Mouse (Mus musculus): Measurements from ENCODE around the gene Mthfd2l. TPM values are rescaled to one million over a fixed set of nuclear protein-coding genes. Genes with fewer than 3 reads are reported as not detected.

Gene Mthfd2l
- polyA plus RNA-seq, 1 experiment from 2014 or later: 61.8 TPM

DNA sequence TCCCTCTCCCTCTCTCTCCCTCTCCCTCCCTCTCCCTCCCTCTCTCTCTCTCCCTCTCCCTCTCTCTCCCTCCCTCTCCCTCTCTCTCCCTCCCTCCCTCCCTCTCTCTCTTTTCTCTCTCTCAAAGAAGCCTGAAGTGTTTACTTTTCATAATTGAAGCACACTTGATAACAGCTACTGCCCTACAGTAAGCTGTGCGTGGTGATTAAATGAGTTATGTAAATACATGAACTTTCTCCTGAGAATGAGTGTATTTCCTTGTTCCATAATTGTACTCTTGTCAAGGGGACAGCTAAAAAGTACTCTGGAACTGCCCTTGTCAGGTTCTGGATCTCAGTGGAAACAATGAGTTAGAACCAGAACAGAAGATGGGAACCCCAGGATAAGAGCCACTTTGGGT lies 96.9 kb downstream of the Mthfd2l start:
- H3K4me3 ChIP-seq (ENCODE audit: low read length): no peak overlapping the region
- H3K36me3 ChIP-seq (ENCODE audit: control insufficient read depth, insufficient read depth, low read length): no peaks in the 10 kb centered on the region
- no peak overlapping the region for H3K27ac ChIP-seq (ENCODE audit: low read depth, low read length)
- H3K4me1 ChIP-seq (ENCODE audit: control insufficient read depth, insufficient read depth, low read depth, low read length): no peaks in the 10 kb centered on the region
- no peak overlapping the region for H3K4me2 ChIP-seq (ENCODE audit: low read length)
- no peak overlapping the region for H3K9ac ChIP-seq (ENCODE audit: low read depth, low read length)
- no peak for ATAC-seq
- no peaks in the 10 kb centered on the region for H3K9me3 ChIP-seq (ENCODE audit: control insufficient read depth, low read length)
- H3K27me3 ChIP-seq (replicated peaks; ENCODE audit: control insufficient read depth, insufficient read depth, low read length): no peaks in the 10 kb centered on the region
- WGBS: 91% methylated on average over 1 of the region's 1 CpGs

DNA sequence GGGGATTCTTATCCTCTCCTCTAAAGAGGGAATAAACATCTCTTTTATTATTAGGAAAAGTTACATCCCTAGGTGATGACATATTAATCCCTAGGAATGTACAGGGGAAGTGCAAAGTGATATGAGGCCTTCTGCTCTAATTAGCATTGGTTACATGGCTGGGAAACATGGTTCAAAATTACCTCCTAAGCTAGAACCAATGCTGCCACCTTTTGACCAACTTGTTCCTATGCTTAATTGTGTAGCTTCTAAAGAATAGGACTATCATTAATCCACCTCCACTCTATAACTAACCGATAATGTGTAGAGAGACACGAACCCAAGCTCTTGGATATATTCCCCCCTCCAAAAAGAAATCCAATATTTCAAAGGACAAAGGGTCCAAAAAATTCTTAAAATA lies 99.7 kb downstream of the Mthfd2l start:
- no peak for ATAC-seq
- H3K9ac ChIP-seq (ENCODE audit: low read depth, low read length): no peak overlapping the region
- H3K36me3 ChIP-seq (ENCODE audit: control insufficient read depth, insufficient read depth, low read length): no peaks in the 10 kb centered on the region
- no peak overlapping the region for H3K4me3 ChIP-seq (ENCODE audit: low read length)
- no peak overlapping the region for H3K4me2 ChIP-seq (ENCODE audit: low read length)
- no peaks in the 10 kb centered on the region for H3K9me3 ChIP-seq (ENCODE audit: control insufficient read depth, low read length)
- no peak overlapping the region for H3K27ac ChIP-seq (ENCODE audit: low read depth, low read length)
- H3K27me3 ChIP-seq (replicated peaks; ENCODE audit: control insufficient read depth, insufficient read depth, low read length): no peaks in the 10 kb centered on the region
- 97% methylated on average over 2 of the region's 2 CpGs for WGBS
- H3K4me1 ChIP-seq (ENCODE audit: control insufficient read depth, insufficient read depth, low read depth, low read length): no peaks in the 10 kb centered on the region

DNA sequence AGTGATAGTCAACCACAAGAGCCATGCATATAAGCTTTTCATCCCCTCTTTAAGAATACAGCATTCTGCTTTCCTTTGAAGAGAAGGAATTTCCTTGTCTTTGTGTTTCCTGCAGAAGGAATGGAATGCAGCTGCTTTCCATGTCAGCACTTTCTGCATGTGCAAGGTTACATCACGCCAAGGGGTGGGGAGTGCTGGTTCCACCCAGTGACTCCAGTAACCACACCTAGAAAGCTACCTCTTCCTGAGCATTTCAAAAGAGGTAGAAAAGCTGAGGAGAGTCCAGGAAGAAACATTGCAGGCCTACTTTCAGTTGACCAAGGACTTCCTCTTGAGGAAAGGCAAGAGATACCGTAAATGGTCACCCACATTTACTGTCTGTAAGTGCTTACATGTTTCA lies 104.4 kb downstream of the Mthfd2l start:
- no peak overlapping the region for H3K4me3 ChIP-seq (ENCODE audit: low read length)
- no peak for ATAC-seq
- H3K36me3 ChIP-seq (ENCODE audit: control insufficient read depth, insufficient read depth, low read length): no peaks in the 10 kb centered on the region
- H3K9me3 ChIP-seq (ENCODE audit: control insufficient read depth, low read length): no peaks in the 10 kb centered on the region
- no peak overlapping the region for H3K9ac ChIP-seq (ENCODE audit: low read depth, low read length)
- H3K4me1 ChIP-seq (ENCODE audit: control insufficient read depth, insufficient read depth, low read depth, low read length): no peaks in the 10 kb centered on the region
- WGBS: 89% methylated on average over 2 of the region's 2 CpGs
- no peak overlapping the region for H3K27ac ChIP-seq (ENCODE audit: low read depth, low read length)
- H3K27me3 ChIP-seq (replicated peaks; ENCODE audit: control insufficient read depth, insufficient read depth, low read length): no peaks in the 10 kb centered on the region
- H3K4me2 ChIP-seq (ENCODE audit: low read length): no peak overlapping the region

DNA sequence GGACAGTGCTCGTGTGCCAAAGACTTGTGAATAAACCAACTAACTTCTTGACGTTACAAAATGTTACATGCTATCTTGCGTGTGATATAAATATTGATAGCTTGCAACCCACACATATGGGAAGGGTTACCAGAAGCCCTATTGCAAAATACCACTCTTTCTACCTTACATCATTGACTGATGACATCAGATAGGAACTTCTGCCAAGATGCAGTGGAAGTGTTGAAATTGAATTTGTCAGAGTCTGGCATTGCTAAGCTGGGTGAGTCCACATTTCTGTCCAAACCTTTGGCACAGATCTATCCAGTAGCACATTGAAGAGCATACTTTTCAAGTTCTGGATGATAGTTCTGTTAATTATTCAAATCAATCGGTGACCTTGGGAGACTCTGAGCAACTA lies 105.7 kb downstream of the Mthfd2l start:
- no peak for ATAC-seq
- H3K9me3 ChIP-seq (ENCODE audit: control insufficient read depth, low read length): no peaks in the 10 kb centered on the region
- H3K27ac ChIP-seq (ENCODE audit: low read depth, low read length): no peak overlapping the region
- no peak overlapping the region for H3K4me3 ChIP-seq (ENCODE audit: low read length)
- H3K36me3 ChIP-seq (ENCODE audit: control insufficient read depth, insufficient read depth, low read length): no peaks in the 10 kb centered on the region
- no peaks in the 10 kb centered on the region for H3K27me3 ChIP-seq (replicated peaks; ENCODE audit: control insufficient read depth, insufficient read depth, low read length)
- H3K9ac ChIP-seq (ENCODE audit: low read depth, low read length): no peak overlapping the region
- no peaks in the 10 kb centered on the region for H3K4me1 ChIP-seq (ENCODE audit: control insufficient read depth, insufficient read depth, low read depth, low read length)
- no peak overlapping the region for H3K4me2 ChIP-seq (ENCODE audit: low read length)
- WGBS: 94% methylated on average over 4 of the region's 4 CpGs

DNA sequence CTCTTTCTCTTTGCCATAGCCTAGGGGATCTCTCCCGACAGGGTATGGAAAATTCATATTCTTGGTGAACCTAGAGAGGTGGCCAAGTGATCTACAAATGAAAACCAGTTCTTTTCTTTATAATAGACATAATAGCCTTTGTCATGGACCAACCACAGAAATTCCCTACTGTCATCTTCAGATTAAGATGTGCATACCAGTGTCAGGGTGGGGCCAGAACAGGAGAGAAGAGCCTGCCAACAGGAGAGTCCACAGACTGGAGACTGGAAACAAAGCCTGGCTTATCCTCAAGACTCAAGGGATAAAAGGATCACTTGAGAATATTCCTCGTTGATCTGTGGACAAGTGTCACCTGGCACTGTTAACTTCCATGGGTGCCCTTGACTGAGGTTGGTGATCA lies 106.8 kb downstream of the Mthfd2l start:
- H3K9ac ChIP-seq (ENCODE audit: low read depth, low read length): no peak overlapping the region
- WGBS: 53% methylated on average over 2 of the region's 2 CpGs
- no peak overlapping the region for H3K4me3 ChIP-seq (ENCODE audit: low read length)

DNA sequence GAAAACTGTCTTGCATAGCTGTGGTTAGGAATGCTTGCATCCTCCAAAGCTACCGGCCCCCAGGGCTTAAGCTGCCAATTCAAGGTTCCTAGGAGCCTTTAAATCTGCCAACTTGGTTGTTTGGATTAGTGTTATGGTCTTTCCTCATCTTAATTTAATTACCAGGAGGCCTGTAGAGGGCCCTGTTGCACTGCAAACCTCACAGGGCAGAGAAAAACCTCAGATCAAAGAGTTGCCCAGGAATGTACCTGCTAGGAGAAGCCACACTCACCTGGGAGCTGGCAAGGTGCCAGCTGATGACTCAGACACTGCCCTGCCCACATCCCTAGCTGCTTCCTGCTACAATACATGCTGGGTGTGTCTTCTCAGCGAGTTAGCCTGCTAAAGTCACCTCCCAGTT lies 107.6 kb downstream of the Mthfd2l start:
- no peaks in the 10 kb centered on the region for H3K4me1 ChIP-seq (ENCODE audit: control insufficient read depth, insufficient read depth, low read depth, low read length)
- H3K4me3 ChIP-seq (ENCODE audit: low read length): no peak overlapping the region
- WGBS: 33% methylated on average over 2 of the region's 2 CpGs
- ATAC-seq: no peak
- H3K36me3 ChIP-seq (ENCODE audit: control insufficient read depth, insufficient read depth, low read length): no peaks in the 10 kb centered on the region
- no peaks in the 10 kb centered on the region for H3K9me3 ChIP-seq (ENCODE audit: control insufficient read depth, low read length)
- no peaks in the 10 kb centered on the region for H3K27me3 ChIP-seq (replicated peaks; ENCODE audit: control insufficient read depth, insufficient read depth, low read length)
- no peak overlapping the region for H3K4me2 ChIP-seq (ENCODE audit: low read length)
- H3K27ac ChIP-seq (ENCODE audit: low read depth, low read length): no peak overlapping the region
- H3K9ac ChIP-seq (ENCODE audit: low read depth, low read length): no peak overlapping the region

More for the DNA sequence above, 106.8 kb downstream of the Mthfd2l start:
- Histone ChIP-seq H3K27me3 (replicated peaks; ENCODE audit: control insufficient read depth, insufficient read depth, low read length) (no peaks in the 10 kb centered on the region), H3K4me1 (ENCODE audit: control insufficient read depth, insufficient read depth, low read depth, low read length) (no peaks in the 10 kb centered on the region), H3K4me2 (ENCODE audit: low read length) (no peak overlapping the region), H3K27ac (ENCODE audit: low read depth, low read length) (no peak overlapping the region), H3K36me3 (ENCODE audit: control insufficient read depth, insufficient read depth, low read length) (no peaks in the 10 kb centered on the region), H3K9me3 (ENCODE audit: control insufficient read depth, low read length) (no peaks in the 10 kb centered on the region)
- ATAC-seq: no peak

DNA sequence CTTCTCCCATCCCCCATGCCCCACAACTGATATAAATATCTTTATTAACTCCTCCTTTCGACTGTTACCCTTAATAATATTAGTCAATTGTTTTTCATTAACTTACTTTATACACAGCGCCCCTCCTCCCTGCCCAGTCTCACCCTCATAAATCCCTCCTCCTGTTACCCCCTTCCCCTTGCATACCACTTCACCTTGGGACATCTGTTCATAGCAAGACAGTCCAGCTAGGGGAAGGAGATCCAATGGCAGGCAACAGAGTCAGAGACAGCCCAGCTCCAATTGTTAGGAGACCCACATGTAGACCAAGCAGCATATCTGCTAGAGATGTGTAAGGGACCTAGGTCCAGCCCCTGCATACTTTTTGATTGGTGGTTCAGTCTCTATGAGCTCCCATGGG lies 108.0 kb downstream of the Mthfd2l start:
- no peaks in the 10 kb centered on the region for H3K4me1 ChIP-seq (ENCODE audit: control insufficient read depth, insufficient read depth, low read depth, low read length)
- H3K27ac ChIP-seq (ENCODE audit: low read depth, low read length): no peak overlapping the region
- no peak overlapping the region for H3K9ac ChIP-seq (ENCODE audit: low read depth, low read length)
- 87% methylated on average over 2 of the region's 2 CpGs for WGBS
- H3K4me2 ChIP-seq (ENCODE audit: low read length): no peak overlapping the region
- no peaks in the 10 kb centered on the region for H3K9me3 ChIP-seq (ENCODE audit: control insufficient read depth, low read length)
- no peak for ATAC-seq
- no peaks in the 10 kb centered on the region for H3K36me3 ChIP-seq (ENCODE audit: control insufficient read depth, insufficient read depth, low read length)
- no peaks in the 10 kb centered on the region for H3K27me3 ChIP-seq (replicated peaks; ENCODE audit: control insufficient read depth, insufficient read depth, low read length)
- no peak overlapping the region for H3K4me3 ChIP-seq (ENCODE audit: low read length)

DNA sequence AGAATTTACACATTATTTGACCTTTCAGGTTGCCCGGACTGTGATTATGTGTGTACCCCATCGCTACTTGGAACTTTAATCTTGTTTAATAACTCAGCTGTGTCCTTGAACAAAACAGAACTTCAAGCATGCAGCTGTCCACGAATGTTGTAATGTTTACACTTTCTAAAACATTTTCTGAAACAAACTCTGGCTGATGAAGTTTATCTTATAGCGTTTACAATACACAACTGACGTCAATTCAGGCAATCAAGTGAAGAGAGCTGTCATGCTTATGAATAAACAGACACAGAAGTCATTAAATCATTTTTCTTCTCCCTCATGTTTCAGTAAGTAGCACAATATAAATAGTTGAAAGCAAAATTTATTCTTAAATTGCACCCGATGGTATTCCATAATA lies 117.1 kb downstream of the Mthfd2l start:
- Histone ChIP-seq H3K9ac (ENCODE audit: low read depth, low read length) (no peak overlapping the region), H3K4me2 (ENCODE audit: low read length) (no peak overlapping the region), H3K4me1 (ENCODE audit: control insufficient read depth, insufficient read depth, low read depth, low read length) (no peaks in the 10 kb centered on the region), H3K27ac (ENCODE audit: low read depth, low read length) (no peak overlapping the region), H3K27me3 (replicated peaks; ENCODE audit: control insufficient read depth, insufficient read depth, low read length) (no peaks in the 10 kb centered on the region), H3K36me3 (ENCODE audit: control insufficient read depth, insufficient read depth, low read length) (no peaks in the 10 kb centered on the region), H3K4me3 (ENCODE audit: low read length) (no peak overlapping the region), H3K9me3 (ENCODE audit: control insufficient read depth, low read length) (no peaks in the 10 kb centered on the region)
- ATAC-seq: no peak
- WGBS: 84% methylated on average over 6 of the region's 6 CpGs

DNA sequence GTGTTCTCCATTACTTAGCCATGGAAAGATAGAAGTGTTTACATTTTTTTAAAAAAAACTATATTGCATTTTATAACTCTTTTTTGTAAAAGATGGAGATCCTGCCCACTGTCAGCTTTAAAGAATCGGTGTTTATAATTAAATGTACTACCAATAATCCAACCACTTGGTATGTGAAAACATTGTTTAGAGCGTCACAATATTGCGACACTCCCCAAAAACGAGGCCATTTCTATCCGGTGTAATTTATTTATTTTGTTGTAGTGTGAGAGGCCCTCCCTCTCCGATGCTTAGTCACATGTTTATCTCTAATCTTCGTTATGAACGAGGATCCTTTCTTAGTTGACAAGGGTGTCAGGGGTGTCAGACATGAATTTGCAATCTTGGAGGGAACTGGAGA lies 117.5 kb downstream of the Mthfd2l start:
- no peaks in the 10 kb centered on the region for H3K36me3 ChIP-seq (ENCODE audit: control insufficient read depth, insufficient read depth, low read length)
- ATAC-seq: no peak
- H3K9me3 ChIP-seq (ENCODE audit: control insufficient read depth, low read length): no peaks in the 10 kb centered on the region
- H3K27me3 ChIP-seq (replicated peaks; ENCODE audit: control insufficient read depth, insufficient read depth, low read length): no peaks in the 10 kb centered on the region
- no peak overlapping the region for H3K27ac ChIP-seq (ENCODE audit: low read depth, low read length)
- H3K4me2 ChIP-seq (ENCODE audit: low read length): no peak overlapping the region
- H3K4me3 ChIP-seq (ENCODE audit: low read length): no peak overlapping the region
- 90% methylated on average over 8 of the region's 8 CpGs for WGBS
- H3K4me1 ChIP-seq (ENCODE audit: control insufficient read depth, insufficient read depth, low read depth, low read length): no peaks in the 10 kb centered on the region
- H3K9ac ChIP-seq (ENCODE audit: low read depth, low read length): no peak overlapping the region
